Mouse (Mus musculus) intestine, embryonic 16.5 days (tissue): ENCODE results near the gene Pyroxd2. TPM values are rescaled to one million over a fixed set of nuclear protein-coding genes. Genes with fewer than 3 reads are reported as not detected.

Experiments
- ATAC-seq: fragments of 200-750 bp; cut with Nextera tagmentation; 2 replicates; pipeline ENCODE4 v1.8.0; 2017; ENCODE audit warnings: moderate TSS enrichment, moderate library complexity
- H3K27ac ChIP-seq: fragments of 300-500 bp; sonication (generic); 2 replicates; pipeline ENCODE4 v1.5.1; 2014; ENCODE audit warnings: mild to moderate bottlenecking, low read length
- H3K27me3 ChIP-seq: fragments of 300-500 bp; sonication (generic); replicated peaks from 2 replicates; pipeline ENCODE4 v1.6.1; 2014; ENCODE audit warnings: low read length, control low read depth, mixed read lengths; ENCODE audit not compliant: control insufficient read depth, insufficient read depth
- H3K36me3 ChIP-seq: fragments of 300-500 bp; sonication (generic); 2 replicates; pipeline ENCODE4 v1.6.1; 2014; ENCODE audit warnings: low read length, control low read depth; ENCODE audit not compliant: control insufficient read depth, insufficient read depth
- H3K4me1 ChIP-seq: fragments of 300-500 bp; sonication (generic); 2 replicates; pipeline ENCODE4 v1.6.1; 2014; ENCODE audit warnings: low read length, control low read depth, mixed read lengths; ENCODE audit not compliant: control insufficient read depth, insufficient read depth
- H3K4me2 ChIP-seq: fragments of 300-500 bp; sonication (generic); 2 replicates; pipeline ENCODE4 v1.6.1; 2014; ENCODE audit warnings: low read depth, low read length, control low read depth
- H3K4me3 ChIP-seq: fragments of 300-500 bp; sonication (generic); 2 replicates; pipeline ENCODE4 v1.5.1; 2014; ENCODE audit warnings: mild to moderate bottlenecking, low read length
- H3K9ac ChIP-seq: fragments of 300-500 bp; sonication (generic); 2 replicates; pipeline ENCODE4 v1.6.1; 2014; ENCODE audit warnings: low read depth, low read length
- H3K9me3 ChIP-seq: fragments of 300-500 bp; sonication (generic); 2 replicates; pipeline ENCODE4 v1.6.1; 2016; ENCODE audit warnings: low read length, control low read depth; ENCODE audit not compliant: control insufficient read depth
- WGBS: fragments of 180-500 bp; shearing (Covaris S2); extraction: QIAGEN DNeasy Blood & Tissue Kit; methylation state at CpG from one replicate; pipeline ENCODE4 v1.1.7; 2014; 5-methylcytosine and 5-hydroxymethylcytosine counted together
- polyA plus RNA-seq: library from polyadenylated mRNA; unstranded; fragments of >200 nt; fragmentation: Nextera tagmentation; extraction: Ambion mirVana; gene quantifications from 2 replicates; pipeline ENCODE4 v1.2.1, GENCODE M21; 2015

Gene Pyroxd2
- polyA plus RNA-seq, 1 experiment from 2014 or later = 11.0 TPM

DNA sequence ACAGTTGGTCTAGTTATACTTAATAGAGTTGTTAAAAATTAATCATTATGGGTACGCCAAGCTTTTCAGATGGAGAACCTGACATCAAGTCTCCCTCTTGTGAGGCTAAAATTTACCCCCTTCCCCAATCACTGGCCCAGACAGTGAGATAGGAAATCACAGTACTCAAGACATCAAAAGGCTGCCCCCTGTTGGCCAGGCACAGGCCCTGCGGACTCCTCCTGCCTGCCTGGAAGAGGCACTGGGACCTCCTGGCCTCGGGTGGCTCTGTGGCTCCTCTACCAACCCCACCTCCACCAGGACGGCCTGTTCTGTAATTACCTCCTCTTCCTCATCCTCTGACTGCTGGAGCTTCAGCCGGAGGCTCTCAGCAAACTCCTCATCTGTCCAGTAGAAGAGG lies 25.2 kb upstream of the Pyroxd2 start:
- Histone ChIP-seq H3K36me3 (no peaks in the 10 kb centered on the region), H3K9me3 (no peaks in the 10 kb centered on the region), H3K27me3 (no peaks in the 10 kb centered on the region), H3K4me3 (no peak overlapping the region), H3K27ac (no peak overlapping the region), H3K9ac (no peak overlapping the region), H3K4me1 (no peaks in the 10 kb centered on the region), H3K4me2 (no peak overlapping the region)
- ATAC-seq = no peak
- 81% methylated on average over 5 of the region's 5 CpGs for WGBS

GRCm38 (mm10) chr19:42776813-42777212 lies 24.2 kb upstream of the Pyroxd2 start:
- Histone ChIP-seq H3K27me3 (no peaks in the 10 kb centered on the region), H3K4me3 (no peak overlapping the region), H3K27ac (no peak overlapping the region), H3K4me2 (no peak overlapping the region), H3K4me1 (no peaks in the 10 kb centered on the region), H3K9me3 (no peaks in the 10 kb centered on the region), H3K9ac (no peak overlapping the region), H3K36me3 (no peaks in the 10 kb centered on the region)
- WGBS = 96% methylated on average over 1 of the region's 1 CpGs
- no peak for ATAC-seq

DNA sequence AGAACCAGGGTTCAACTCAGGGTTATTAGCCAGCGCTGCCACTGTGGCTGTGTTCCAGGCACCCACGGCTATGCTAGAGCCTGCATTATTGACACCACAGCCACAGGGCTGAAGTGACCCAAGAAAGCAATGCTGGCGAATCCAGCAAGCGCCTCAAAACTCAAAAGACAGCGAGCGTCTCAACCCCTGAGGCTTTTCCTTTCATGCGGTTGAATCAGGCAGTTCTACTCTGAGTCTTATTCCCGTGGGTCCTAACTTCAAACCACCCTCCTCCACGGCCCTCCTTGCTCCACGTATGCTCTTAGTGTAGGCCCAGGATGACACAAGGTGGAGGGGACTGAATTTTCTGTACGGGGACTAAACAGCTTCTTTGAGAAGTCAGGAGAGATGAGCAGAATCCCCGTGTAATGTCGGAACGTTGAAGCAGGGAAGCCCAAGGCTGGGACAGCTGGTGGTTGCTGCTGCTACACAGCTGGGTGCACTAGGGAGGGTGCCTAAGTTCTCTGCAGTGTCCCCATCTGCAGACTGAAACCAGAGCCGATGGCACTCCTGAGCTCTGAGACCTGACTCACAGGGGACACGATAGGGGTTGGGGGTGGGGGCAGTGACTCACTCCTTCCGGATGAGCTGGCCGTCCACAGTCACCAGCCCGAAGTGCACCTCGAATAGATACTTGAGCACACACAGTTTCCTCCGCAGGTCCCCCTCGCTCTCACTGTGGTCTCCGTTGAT lies 17.7 kb upstream of the Pyroxd2 start:
- Histone ChIP-seq H3K27me3 (no peaks in the 10 kb centered on the region), H3K9me3 (no peaks in the 10 kb centered on the region), H3K4me1 (no peaks in the 10 kb centered on the region), H3K4me3 (no peak overlapping the region), H3K27ac (no peak overlapping the region), H3K36me3 (0 out of 2 replicates have a peak, but pooled peaks cover 2% of the 10 kb centered on the region), H3K9ac (no peak overlapping the region), H3K4me2 (no peak overlapping the region)
- ATAC-seq = no peak
- WGBS = 87% methylated on average over 23 of the region's 23 CpGs

- Histone ChIP-seq H3K36me3 (0 out of 2 replicates have a peak, but pooled peaks cover 2% of the 10 kb centered on the region), H3K4me1 (no peaks in the 10 kb centered on the region), H3K27me3 (no peaks in the 10 kb centered on the region), H3K27ac (no peak overlapping the region), H3K9me3 (no peaks in the 10 kb centered on the region), H3K4me2 (no peak overlapping the region), H3K9ac (no peak overlapping the region), H3K4me3 (no peak overlapping the region)
- WGBS = 88% methylated on average over 10 of the region's 10 CpGs
- no peak for ATAC-seq
Measured at GRCm38 (mm10) chr19:42769648-42770047, 17.1 kb upstream of the Pyroxd2 start.

GRCm38 (mm10) chr19:42767361-42767760 lies 14.8 kb upstream of the Pyroxd2 start:
- no peak for ATAC-seq

GRCm38 (mm10) chr19:42764398-42764797 lies 11.8 kb upstream of the Pyroxd2 start:
- 60% methylated on average over 10 of the region's 10 CpGs for WGBS
- Histone ChIP-seq H3K36me3 (0 out of 2 replicates have a peak, but pooled peaks cover under 1% of the 10 kb centered on the region), H3K9ac (no peak overlapping the region), H3K27me3 (no peaks in the 10 kb centered on the region), H3K4me2 (no peak overlapping the region), H3K27ac (no peak overlapping the region), H3K4me3 (no peak overlapping the region), H3K4me1 (no peaks in the 10 kb centered on the region), H3K9me3 (no peaks in the 10 kb centered on the region)
- ATAC-seq = no peak

More at GRCm38 (mm10) chr19:42767361-42767760, 14.8 kb upstream of the Pyroxd2 start:
- Histone ChIP-seq H3K9me3 (no peaks in the 10 kb centered on the region), H3K9ac (no peak overlapping the region), H3K27me3 (no peaks in the 10 kb centered on the region), H3K4me3 (no peak overlapping the region), H3K36me3 (0 out of 2 replicates have a peak, but pooled peaks cover 2% of the 10 kb centered on the region), H3K4me1 (no peaks in the 10 kb centered on the region), H3K27ac (no peak overlapping the region), H3K4me2 (no peak overlapping the region)
- 75% methylated on average over 8 of the region's 8 CpGs for WGBS

DNA sequence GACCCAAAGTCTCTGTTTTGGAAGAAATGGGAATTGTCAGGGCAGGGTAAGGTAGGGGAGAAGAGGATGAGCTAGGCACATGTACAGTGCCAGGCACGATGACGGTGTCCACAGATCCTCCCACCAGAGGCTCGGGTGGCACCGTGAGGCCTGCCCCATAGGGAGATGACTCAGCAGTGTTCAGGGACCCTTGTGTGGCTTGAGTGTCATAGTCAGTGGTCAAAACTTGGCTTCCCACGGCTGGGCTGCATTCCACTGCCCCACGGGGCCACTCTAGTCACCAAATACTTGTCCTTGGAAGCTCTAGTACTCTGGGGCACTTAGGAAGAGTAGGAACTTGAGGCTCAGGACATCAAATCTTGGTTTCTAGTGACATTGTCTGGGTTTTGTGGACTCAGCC lies 4.1 kb upstream of the Pyroxd2 start:
- no peaks in the 10 kb centered on the region for H3K36me3 ChIP-seq
- no peak for ATAC-seq
- H3K4me2 ChIP-seq = no peak overlapping the region
- no peak overlapping the region for H3K4me3 ChIP-seq
- H3K9me3 ChIP-seq = no peaks in the 10 kb centered on the region
- H3K4me1 ChIP-seq = peaks cover 14% of the 10 kb centered on the region
- no peaks in the 10 kb centered on the region for H3K27me3 ChIP-seq
- no peak overlapping the region for H3K9ac ChIP-seq
- WGBS = 91% methylated on average over 6 of the region's 6 CpGs
- no peak overlapping the region for H3K27ac ChIP-seq

- no peaks in the 10 kb centered on the region for H3K36me3 ChIP-seq
- no peaks in the 10 kb centered on the region for H3K27me3 ChIP-seq
- no peak overlapping the region for H3K27ac ChIP-seq
- no peak overlapping the region for H3K4me3 ChIP-seq
- H3K4me1 ChIP-seq = peaks cover 17% of the 10 kb centered on the region
- H3K9me3 ChIP-seq = no peaks in the 10 kb centered on the region
- no peak overlapping the region for H3K9ac ChIP-seq
- ATAC-seq = no peak
- H3K4me2 ChIP-seq = no peak overlapping the region
- WGBS = 68% methylated on average over 15 of the region's 15 CpGs
Measured at GRCm38 (mm10) chr19:42755148-42755870, 2.7 kb upstream of the Pyroxd2 start.

DNA sequence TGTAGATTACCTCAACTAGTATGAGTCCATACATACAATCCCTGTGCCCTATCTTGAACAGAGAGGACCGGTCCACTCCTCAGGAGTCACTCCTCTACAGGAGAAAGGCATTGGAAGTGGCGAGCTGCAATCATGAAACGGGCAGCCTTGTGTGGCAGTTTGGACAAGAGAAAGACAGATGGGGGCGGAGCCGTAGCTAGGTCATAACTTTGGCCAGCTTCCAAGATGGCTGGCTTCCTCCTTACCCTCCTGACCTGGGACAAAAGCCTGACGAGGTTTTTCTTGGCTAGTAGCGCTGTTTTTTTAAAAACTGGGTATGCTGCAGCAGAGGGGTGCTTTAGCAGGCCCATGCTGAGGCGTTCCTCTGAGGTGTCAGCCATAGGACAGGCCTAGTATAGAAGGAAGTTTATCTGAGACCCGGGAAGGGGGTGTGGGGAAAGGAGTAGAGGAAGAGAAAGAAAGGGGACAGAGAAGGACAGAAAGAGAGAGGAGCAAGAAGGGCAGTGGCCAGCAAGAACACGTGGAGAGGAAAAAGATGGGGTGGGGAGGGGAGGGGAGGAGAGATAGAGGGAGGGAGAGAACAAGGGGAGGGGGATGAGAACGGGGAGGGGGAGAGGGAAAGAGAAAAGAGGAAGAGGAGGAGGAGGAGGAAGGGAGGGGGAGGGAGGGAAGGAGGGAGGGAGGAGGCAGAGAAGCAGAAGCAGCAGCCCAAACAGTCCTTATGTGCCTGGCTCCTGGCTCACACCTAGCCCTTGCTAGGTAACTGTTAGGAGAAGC lies 754 bp upstream of the Pyroxd2 start:
- ATAC-seq = peak; percentile 48

More for the DNA sequence above, 754 bp upstream of the Pyroxd2 start:
- Histone ChIP-seq H3K27me3 (no peaks in the 10 kb centered on the region), H3K4me1 (peaks cover 20% of the 10 kb centered on the region), H3K9ac (peak overlapping the region; percentile 88; the same call in 1 of the 2 replicates), H3K27ac (peak overlapping the region; percentile 95), H3K4me3 (peak overlapping the region; percentile 52), H3K9me3 (no peaks in the 10 kb centered on the region), H3K36me3 (no peaks in the 10 kb centered on the region), H3K4me2 (peak overlapping the region; percentile 70)
- 18% methylated on average over 11 of the region's 11 CpGs for WGBS
